Mouse (Mus musculus) forebrain, embryonic 13.5 days (tissue): ENCODE data around the gene Ccdc187. TPM values are rescaled to one million over a fixed set of nuclear protein-coding genes. Genes with fewer than 3 reads are reported as not detected.

Experiments used
- ATAC-seq: fragments of 200-750 bp; cut with Nextera tagmentation; 2 replicates; pipeline ENCODE4 v1.8.0; 2017
- H3K27ac ChIP-seq: fragments of 300-500 bp; sonication (generic); 2 replicates; pipeline ENCODE4 v1.5.1; 2015; ENCODE audit warnings: inconsistent platforms, mild to moderate bottlenecking, moderate library complexity
- H3K27me3 ChIP-seq: fragments of 300-500 bp; sonication (generic); 2 replicates; pipeline ENCODE4 v1.6.1; 2015; ENCODE audit warnings: mild to moderate bottlenecking, inconsistent platforms
- H3K36me3 ChIP-seq: fragments of 300-500 bp; sonication (generic); 2 replicates; pipeline ENCODE4 v1.6.1; 2015; ENCODE audit warnings: mild to moderate bottlenecking, inconsistent platforms; ENCODE audit not compliant: poor library complexity, severe bottlenecking
- H3K4me1 ChIP-seq: fragments of 300-500 bp; sonication (generic); 2 replicates; pipeline ENCODE4 v1.6.1; 2015; ENCODE audit warnings: inconsistent platforms
- H3K4me2 ChIP-seq: fragments of 300-500 bp; sonication (generic); 2 replicates; pipeline ENCODE4 v1.6.1; 2015; ENCODE audit warnings: inconsistent platforms, mild to moderate bottlenecking, moderate library complexity
- H3K4me3 ChIP-seq: fragments of 300-500 bp; sonication (generic); 2 replicates; pipeline ENCODE4 v1.5.1; 2015; ENCODE audit warnings: mild to moderate bottlenecking, inconsistent platforms
- H3K9ac ChIP-seq: fragments of 300-500 bp; sonication (generic); 2 replicates; pipeline ENCODE4 v1.6.1; 2015; ENCODE audit warnings: mild to moderate bottlenecking, inconsistent platforms
- H3K9me3 ChIP-seq: fragments of 300-500 bp; sonication (generic); replicated peaks from 2 replicates; pipeline ENCODE4 v1.6.1; 2016; ENCODE audit warnings: inconsistent platforms
- WGBS: fragments of 180-500 bp; shearing (Covaris S2); methylation state at CpG from one replicate; pipeline ENCODE4 v1.1.7; 2015; 5-methylcytosine and 5-hydroxymethylcytosine counted together
- polyA plus RNA-seq: library from polyadenylated mRNA; unstranded; fragments of >200 nt; fragmentation: Nextera tagmentation; extraction: Ambion mirVana; gene quantifications from 2 replicates; pipeline ENCODE4 v1.2.1, GENCODE M21; 2015

The Ccdc187 gene
- polyA plus RNA-seq, 1 experiment from 2014 or later: 0.18 TPM

DNA sequence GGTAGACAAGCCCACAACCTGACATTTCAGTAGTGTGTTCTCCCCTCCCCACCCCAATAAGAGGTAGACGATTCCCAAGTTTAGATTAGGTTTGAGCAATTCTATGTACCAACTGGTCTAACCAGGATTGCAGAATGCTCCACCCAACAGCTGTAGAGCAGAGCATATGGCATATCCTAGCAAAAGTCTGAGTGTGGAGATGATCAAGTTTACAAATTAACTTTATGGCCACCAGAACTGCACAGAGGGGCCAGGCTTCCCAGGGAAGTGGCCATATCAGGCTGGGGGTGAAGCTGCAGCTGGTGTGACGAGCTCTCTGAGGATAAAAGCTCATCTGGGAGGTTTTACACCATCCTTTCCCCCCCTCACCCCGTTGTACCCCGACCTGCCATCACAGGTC lies 29.7 kb downstream of the Ccdc187 start:
- ATAC-seq: no peak
- Histone ChIP-seq H3K36me3 (no peaks in the 10 kb centered on the region), H3K4me1 (peaks cover 3% of the 10 kb centered on the region; the same call in 1 of the 2 replicates), H3K27ac (no peak overlapping the region), H3K9ac (no peak overlapping the region), H3K27me3 (no peaks in the 10 kb centered on the region), H3K9me3 (no peaks in the 10 kb centered on the region), H3K4me2 (no peak overlapping the region), H3K4me3 (no peak overlapping the region)
- 73% methylated on average over 4 of the region's 4 CpGs for WGBS

DNA sequence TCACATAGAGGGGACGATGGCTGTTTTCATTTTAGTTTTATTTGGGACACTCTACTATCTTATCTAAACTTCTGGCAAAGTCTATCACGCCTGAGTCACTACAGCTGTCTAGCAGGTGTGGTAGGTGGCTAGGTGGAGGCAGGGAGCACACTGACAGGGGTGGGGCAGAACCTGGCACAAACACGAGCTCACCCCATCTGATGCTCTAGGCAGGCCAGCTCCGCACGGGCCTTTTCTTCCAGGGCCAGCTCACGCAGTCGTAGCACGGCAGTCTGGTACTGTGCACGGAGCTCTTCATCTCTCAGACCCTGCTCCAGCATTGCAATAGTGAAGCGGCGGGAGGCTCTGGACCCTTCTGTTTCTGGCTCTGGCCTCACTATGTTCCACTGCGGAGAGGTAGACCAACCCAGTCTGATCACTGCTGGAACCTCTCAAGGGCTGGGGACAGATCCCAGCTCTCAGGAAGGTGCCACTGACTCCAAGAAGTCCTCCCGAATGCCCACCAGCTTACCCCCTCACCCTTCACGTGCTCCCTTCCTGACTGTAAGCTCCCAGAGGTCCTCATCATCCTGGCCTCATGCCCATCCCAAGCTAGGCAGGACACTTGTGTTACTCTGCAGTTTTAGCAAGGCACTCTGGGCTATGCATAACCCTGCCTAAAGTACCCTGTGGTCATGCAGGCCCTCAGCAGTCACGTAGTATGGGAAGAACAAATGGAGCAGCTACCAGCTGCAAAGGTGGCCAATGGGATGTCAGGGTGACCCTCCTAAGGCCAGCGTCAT lies 36.9 kb downstream of the Ccdc187 start:
- no peak overlapping the region for H3K4me3 ChIP-seq
- no peaks in the 10 kb centered on the region for H3K4me1 ChIP-seq
- no peak for ATAC-seq
- H3K27me3 ChIP-seq: no peaks in the 10 kb centered on the region
- no peak overlapping the region for H3K4me2 ChIP-seq
- WGBS: 85% methylated on average over 16 of the region's 16 CpGs
- H3K9me3 ChIP-seq: no peaks in the 10 kb centered on the region
- no peak overlapping the region for H3K9ac ChIP-seq
- H3K27ac ChIP-seq: no peak overlapping the region
- no peaks in the 10 kb centered on the region for H3K36me3 ChIP-seq

DNA sequence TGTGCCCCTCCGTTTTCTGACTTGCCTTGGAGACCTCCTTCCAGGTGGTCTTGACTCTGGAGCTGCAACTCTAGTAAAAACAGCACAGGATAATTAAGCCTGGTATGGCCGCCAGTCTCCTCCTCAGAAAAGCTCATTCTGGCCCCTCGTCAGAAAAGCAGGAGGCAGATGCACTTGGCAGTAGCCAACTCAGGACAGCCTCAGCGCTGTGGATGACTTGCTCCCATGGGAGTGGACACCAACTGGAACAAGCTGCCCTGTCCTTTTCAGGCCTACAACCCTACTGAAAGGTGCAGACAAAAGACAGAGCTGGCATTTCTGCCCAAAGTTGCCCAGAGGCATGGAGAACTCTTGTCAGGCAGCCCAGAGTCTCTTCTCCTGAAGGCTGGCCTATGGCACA lies 39.5 kb downstream of the Ccdc187 start:
- H3K9ac ChIP-seq: no peak overlapping the region
- no peak for ATAC-seq
- 59% methylated on average over 4 of the region's 4 CpGs for WGBS

DNA sequence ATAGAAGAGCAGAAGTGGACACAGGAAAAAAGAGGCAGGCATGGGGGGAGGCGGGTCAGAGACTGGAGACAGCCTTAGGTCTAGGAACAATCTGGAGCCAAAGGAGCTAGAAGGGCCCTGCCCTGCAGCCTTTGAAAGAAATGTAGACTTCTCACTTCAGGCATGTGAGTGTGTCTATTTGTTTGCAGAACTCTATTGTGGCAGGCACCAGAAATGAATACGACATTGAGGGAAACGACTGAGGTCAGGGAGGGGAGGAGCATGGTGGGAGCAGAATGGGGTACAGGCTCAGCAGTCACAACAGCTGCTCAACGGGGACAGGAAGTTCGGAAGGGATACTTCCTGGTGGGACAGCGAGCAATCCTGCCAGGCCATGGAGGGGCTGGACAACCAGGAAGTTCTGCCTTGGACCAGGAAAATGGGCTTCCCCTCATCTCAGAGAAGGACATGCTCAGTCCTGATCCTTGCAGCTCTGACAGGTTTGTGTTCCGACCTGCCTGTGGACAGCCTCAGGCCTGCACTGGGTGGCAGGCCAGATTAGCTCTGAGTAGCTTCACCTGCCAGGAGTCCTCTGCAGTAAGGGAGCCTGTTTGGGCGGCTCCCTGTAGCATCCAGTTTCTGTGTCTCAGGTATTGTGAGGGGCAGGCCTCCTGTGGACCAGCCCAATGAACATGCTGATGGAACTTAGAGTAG lies 41.7 kb downstream of the Ccdc187 start:
- no peaks in the 10 kb centered on the region for H3K36me3 ChIP-seq
- ATAC-seq: no peak
- no peaks in the 10 kb centered on the region for H3K4me1 ChIP-seq
- whole genome bisulfite sequencing: 62% methylated on average over 8 of the region's 8 CpGs
- no peaks in the 10 kb centered on the region for H3K9me3 ChIP-seq
- no peak overlapping the region for H3K4me3 ChIP-seq
- no peak overlapping the region for H3K27ac ChIP-seq
- no peak overlapping the region for H3K4me2 ChIP-seq
- H3K27me3 ChIP-seq: no peaks in the 10 kb centered on the region
- no peak overlapping the region for H3K9ac ChIP-seq

More for the DNA sequence above, 39.5 kb downstream of the Ccdc187 start:
- Histone ChIP-seq H3K9me3 (no peaks in the 10 kb centered on the region), H3K4me1 (no peaks in the 10 kb centered on the region), H3K27me3 (no peaks in the 10 kb centered on the region), H3K4me2 (no peak overlapping the region), H3K36me3 (no peaks in the 10 kb centered on the region), H3K4me3 (no peak overlapping the region), H3K27ac (no peak overlapping the region)

DNA sequence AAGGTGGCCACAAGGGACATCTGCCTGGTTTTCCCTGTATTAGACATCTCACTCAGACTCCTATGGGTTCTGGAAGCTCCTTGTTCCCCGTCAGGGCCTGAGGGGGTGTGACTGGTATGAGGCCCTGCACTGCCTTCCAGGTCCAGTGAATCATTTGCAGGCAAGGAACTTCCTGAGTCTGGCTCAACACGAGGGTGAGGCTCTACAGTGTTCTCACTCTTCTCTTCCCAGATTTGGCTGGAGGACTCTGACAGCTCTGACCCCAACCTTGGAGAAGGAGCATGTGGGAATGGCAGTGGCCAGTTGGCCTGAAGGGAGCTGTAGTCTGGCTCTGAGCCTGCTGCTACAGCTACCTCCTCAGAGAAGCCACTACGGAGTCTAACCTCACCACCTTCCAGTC lies 46.8 kb downstream of the Ccdc187 start:
- no peak overlapping the region for H3K4me3 ChIP-seq
- no peak for ATAC-seq
- H3K4me2 ChIP-seq: no peak overlapping the region
- H3K27ac ChIP-seq: no peak overlapping the region
- WGBS: 70% methylated on average over 3 of the region's 3 CpGs
- no peaks in the 10 kb centered on the region for H3K36me3 ChIP-seq
- H3K4me1 ChIP-seq: no peaks in the 10 kb centered on the region
- no peaks in the 10 kb centered on the region for H3K9me3 ChIP-seq
- H3K9ac ChIP-seq: no peak overlapping the region
- H3K27me3 ChIP-seq: 0 out of 2 replicates have a peak, but pooled peaks cover 3% of the 10 kb centered on the region

DNA sequence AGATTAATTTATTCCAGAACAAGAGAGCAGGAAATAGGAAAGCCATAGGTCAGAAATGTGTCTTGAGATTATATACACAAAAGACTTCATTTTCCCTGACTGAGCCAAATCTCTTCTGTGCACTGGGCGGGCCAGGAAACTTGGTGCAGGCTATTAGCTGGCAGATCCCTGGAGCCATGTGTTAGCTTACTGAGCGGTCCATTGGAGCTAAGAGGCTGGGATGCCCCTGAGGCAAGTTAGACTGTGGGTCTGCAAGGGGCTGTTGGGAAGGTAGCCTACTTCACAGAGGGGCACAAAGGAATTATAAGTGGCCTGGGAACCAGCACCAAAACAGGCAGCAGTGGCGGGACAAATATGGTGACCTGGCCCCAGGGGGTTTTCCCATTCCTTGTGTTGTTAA lies 53.5 kb downstream of the Ccdc187 start:
- H3K27me3 ChIP-seq: 0 out of 2 replicates have a peak, but pooled peaks cover 3% of the 10 kb centered on the region
- H3K36me3 ChIP-seq: no peaks in the 10 kb centered on the region
- no peak overlapping the region for H3K4me3 ChIP-seq
- no peak for ATAC-seq
- no peak overlapping the region for H3K27ac ChIP-seq
- WGBS: 58% methylated on average over 3 of the region's 3 CpGs
- no peak overlapping the region for H3K4me2 ChIP-seq
- H3K9ac ChIP-seq: no peak overlapping the region
- H3K9me3 ChIP-seq: no peaks in the 10 kb centered on the region
- peaks cover 15% of the 10 kb centered on the region for H3K4me1 ChIP-seq

DNA sequence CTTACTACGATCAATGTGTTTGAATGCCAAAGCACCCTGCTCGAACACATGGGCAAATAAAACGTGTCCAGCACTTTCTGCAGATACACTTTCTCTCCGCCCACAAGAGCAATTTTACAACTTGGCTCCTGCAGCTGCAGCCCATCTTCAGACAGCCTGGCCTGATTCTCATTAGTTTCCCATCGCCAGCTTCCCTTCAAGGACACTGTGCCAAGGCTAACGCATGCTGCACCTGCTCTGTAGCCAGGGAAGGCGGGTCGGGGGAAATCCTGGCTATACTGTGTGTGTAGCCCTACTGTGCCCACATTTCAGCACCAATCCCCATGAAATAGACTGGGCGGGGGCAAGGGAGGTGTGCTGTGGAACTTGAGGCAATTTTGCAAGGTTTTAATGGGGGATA lies 54.0 kb downstream of the Ccdc187 start:
- H3K36me3 ChIP-seq: no peaks in the 10 kb centered on the region
- 0 out of 2 replicates have a peak, but pooled peaks cover 3% of the 10 kb centered on the region for H3K27me3 ChIP-seq
- H3K9ac ChIP-seq: no peak overlapping the region
- 58% methylated on average over 9 of the region's 9 CpGs for WGBS
- H3K9me3 ChIP-seq: no peaks in the 10 kb centered on the region
- no peak overlapping the region; the same call in 1 of the 2 replicates for H3K27ac ChIP-seq
- H3K4me2 ChIP-seq: no peak overlapping the region
- no peak for ATAC-seq
- no peak overlapping the region for H3K4me3 ChIP-seq
- peaks cover 20% of the 10 kb centered on the region for H3K4me1 ChIP-seq

DNA sequence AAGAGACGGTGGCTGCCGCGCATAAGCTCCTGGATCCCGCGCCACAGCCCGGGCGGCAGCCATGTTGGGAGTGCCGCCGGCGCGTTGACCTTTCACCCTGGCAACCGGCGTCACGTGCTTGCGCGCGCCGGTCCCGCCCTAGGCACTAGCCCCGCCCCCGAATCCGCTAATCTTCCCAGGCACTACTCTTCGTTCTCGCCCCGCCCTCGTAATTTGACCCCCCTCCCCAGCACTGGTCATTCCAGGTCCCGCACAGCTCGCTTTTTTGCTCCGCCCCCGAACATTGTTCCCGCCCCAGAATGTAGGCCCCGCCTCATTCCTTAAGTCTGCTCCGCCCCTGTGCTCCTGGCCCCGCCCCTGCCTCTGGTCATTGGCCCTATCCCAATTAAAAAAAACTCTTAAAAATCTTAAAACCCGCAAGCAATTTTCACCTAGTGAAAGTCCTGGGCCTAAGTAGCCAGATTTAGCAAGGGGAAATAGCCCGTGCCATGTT lies 57.0 kb downstream of the Ccdc187 start, which contains the start of gene Qsox2:
TSS of gene Qsox2 (minus strand) at position 236 of the 493 bp plus-strand sequence.
- WGBS: 2% methylated on average over 34 of the region's 36 CpGs
- H3K4me2 ChIP-seq: peak within 1 kb of the TSS; percentile 87
- no peaks in the 10 kb centered on the region for H3K9me3 ChIP-seq
- ATAC-seq: peak; percentile 88
- no peaks in the 10 kb centered on the region for H3K27me3 ChIP-seq
- peak within 1 kb of the TSS; percentile 68 for H3K27ac ChIP-seq
- H3K4me3 ChIP-seq: peak within 1 kb of the TSS; percentile 93
- 0 out of 2 replicates have a peak, but pooled peaks cover 3% of the 10 kb centered on the region for H3K36me3 ChIP-seq
- H3K4me1 ChIP-seq: peaks cover 27% of the 10 kb centered on the region
- peak within 1 kb of the TSS; percentile 91 for H3K9ac ChIP-seq

DNA sequence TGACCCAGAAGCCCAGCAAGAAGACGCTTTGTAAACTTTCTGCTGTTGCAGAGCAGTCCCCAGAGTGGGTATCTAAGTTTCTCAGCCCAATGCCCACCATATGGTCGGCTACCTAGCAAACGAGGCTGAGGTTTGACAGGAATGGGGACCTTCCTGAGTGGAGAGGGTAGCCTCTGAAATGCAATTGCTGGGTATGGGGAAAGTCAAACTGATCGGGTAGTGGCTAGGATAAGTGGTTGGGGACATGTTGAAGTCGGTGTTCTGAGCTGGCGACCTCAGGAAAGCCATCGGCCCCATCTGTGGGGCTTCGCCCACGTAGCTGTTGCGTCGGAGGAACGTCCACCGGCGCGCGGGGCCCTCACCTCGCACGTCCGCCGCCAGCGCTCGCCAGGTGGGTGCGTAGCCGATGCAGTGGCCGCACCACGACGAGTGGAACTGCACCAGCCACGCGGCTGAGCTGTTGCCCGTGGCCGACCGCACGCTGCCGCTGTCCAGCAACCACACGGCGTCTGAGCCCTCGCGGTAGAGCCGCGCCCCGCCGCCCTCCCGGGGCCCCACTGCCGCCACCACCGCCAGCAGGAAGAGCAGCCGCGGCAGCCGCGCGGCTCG lies 57.6 kb downstream of the Ccdc187 start:
- peak overlapping the region; percentile 87 for H3K4me2 ChIP-seq
- peak overlapping the region; percentile 93 for H3K4me3 ChIP-seq
- WGBS: under 1% methylated on average over 51 of the region's 51 CpGs

DNA sequence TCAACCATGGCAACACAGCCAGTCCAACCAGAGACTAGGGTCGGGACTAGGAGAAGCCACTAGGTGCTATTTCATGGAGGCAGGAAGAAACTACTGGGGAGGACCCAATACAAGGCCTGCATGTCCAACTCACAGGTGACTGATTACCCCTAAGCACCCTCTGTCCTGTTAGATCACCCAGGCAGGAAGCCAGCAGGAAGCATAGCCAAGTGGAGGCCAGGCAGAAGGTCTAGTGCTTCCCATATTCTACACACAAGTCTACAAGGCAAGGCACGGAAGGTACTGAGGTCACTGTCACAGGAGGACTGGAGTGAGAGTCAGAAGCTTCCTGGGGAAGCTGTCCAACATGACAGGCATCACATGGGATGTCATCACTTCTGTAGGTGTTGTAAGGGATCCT lies 59.6 kb downstream of the Ccdc187 start:
- WGBS: 91% methylated on average over 2 of the region's 2 CpGs
- peaks cover 22% of the 10 kb centered on the region for H3K4me1 ChIP-seq
- H3K9me3 ChIP-seq: no peaks in the 10 kb centered on the region
- no peak for ATAC-seq
- H3K27ac ChIP-seq: no peak overlapping the region
- H3K4me2 ChIP-seq: no peak overlapping the region
- H3K4me3 ChIP-seq: no peak overlapping the region
- H3K9ac ChIP-seq: peak overlapping the region; percentile 16; the same call in 1 of the 2 replicates
- H3K27me3 ChIP-seq: no peaks in the 10 kb centered on the region
- H3K36me3 ChIP-seq: 0 out of 2 replicates have a peak, but pooled peaks cover 3% of the 10 kb centered on the region

More for the DNA sequence above, 57.6 kb downstream of the Ccdc187 start:
- Histone ChIP-seq H3K36me3 (0 out of 2 replicates have a peak, but pooled peaks cover 3% of the 10 kb centered on the region), H3K4me1 (peaks cover 27% of the 10 kb centered on the region), H3K27ac (peak overlapping the region; percentile 68), H3K27me3 (no peaks in the 10 kb centered on the region), H3K9ac (peak overlapping the region; percentile 91), H3K9me3 (no peaks in the 10 kb centered on the region)
- ATAC-seq: peak; percentile 70; the same call in 1 of the 2 replicates

DNA sequence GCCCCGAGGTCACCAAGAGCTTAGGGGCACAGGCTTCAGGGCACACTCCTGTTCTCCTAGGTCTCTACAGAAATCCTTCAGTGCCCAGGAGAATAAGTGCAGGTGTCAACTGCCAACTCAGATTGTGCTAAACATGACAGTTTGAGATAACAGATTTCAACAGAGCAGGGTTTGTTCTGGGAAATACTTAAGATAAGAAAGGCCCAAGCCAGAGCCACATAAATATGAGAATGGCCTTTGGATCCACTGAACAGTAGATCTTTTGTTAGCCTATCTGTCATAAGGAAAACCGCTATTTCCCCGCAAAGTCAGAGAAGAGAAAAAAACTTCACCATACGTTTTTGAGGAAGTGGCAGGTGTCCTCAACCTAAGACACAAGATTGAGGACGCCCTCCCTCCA lies 60.1 kb downstream of the Ccdc187 start:
- Histone ChIP-seq H3K4me3 (no peak overlapping the region), H3K27me3 (no peaks in the 10 kb centered on the region), H3K4me2 (no peak overlapping the region), H3K36me3 (0 out of 2 replicates have a peak, but pooled peaks cover 3% of the 10 kb centered on the region), H3K9me3 (no peaks in the 10 kb centered on the region), H3K4me1 (peaks cover 22% of the 10 kb centered on the region), H3K27ac (no peak overlapping the region), H3K9ac (no peak overlapping the region)
- no peak for ATAC-seq
- WGBS: 82% methylated on average over 5 of the region's 5 CpGs

DNA sequence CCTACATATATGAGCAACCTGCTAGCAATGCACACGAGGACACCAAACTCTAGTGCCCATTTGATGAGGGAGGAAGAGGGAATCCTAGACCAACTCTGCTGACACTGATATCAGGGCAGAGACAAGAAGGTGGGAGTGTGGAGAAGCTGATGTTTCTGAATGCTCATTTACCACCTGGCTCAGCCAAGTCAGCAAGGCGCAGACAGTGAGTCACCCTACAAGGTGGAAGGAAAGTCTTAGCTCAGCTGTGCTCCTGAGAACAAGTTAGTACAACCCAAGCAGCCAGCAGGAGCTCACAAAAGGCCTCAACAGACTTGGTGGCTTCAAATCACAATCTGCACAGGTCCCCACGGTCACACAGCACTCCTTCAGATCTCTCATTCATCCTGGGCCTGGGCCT lies 63.0 kb downstream of the Ccdc187 start:
- WGBS: 90% methylated on average over 3 of the region's 3 CpGs
- ATAC-seq: no peak
- no peak overlapping the region for H3K4me3 ChIP-seq
- no peak overlapping the region for H3K4me2 ChIP-seq
- H3K36me3 ChIP-seq: 0 out of 2 replicates have a peak, but pooled peaks cover 3% of the 10 kb centered on the region
- H3K27ac ChIP-seq: no peak overlapping the region
- no peak overlapping the region for H3K9ac ChIP-seq
- peaks cover 17% of the 10 kb centered on the region for H3K4me1 ChIP-seq
- no peaks in the 10 kb centered on the region for H3K27me3 ChIP-seq
- no peaks in the 10 kb centered on the region for H3K9me3 ChIP-seq
